Mouse (Mus musculus): ENCODE results near the gene Nbea.

Nbea gene

DNA sequence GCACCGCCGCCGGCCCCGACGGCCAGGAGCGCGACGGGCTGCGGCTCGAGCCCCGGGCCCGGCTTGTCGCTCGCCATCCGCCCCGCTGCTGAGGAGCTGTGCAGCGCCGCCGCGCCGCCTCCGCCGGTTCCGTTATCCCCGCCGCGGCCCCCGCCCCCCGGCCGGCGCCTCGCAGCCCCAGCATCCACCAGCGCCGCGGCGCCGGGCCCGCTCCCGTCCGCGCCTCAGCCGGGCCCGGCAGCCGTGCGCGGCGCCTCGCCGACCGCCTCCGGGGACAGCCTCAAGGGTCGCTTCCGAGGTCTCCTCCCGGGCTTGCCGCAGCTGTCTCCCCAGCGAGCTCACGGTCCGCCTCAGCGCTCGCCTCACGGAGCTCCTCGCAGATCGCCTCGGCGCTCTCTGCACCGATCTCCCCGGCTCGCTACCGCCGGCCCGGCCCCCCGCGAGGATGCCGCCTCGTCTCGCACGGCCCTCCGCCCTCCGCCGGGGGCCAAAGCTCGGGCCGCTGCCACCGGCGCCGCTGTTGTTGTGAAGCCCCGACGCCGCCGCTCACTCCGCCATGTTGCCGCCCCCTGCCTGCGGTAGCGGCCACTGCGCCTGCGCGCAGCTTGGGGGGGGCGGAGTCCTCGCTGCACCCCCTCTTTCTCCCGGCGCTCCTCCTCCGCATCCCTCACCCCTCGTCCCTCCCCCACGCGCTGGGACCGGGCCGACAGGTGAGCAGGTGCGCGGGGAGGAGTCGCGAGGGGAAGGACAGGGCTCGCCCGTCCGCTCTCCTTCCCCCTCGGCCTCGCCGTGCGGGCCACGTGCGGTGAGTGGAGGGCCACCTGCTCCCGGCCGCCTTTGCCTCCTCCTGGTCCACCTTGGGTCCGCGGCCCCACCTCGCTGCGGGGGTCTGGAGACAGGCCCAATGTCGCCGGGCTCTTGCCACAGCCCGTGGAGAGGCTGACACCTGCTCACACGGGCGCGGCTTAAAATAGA is at the start of gene Nbea:
Gene Nbea, minus strand, starts transcription at position 543 of the 975 bp plus-strand sequence.
- peak; percentile 82 for DNase-seq (ENCODE audit: low spot score)

DNA sequence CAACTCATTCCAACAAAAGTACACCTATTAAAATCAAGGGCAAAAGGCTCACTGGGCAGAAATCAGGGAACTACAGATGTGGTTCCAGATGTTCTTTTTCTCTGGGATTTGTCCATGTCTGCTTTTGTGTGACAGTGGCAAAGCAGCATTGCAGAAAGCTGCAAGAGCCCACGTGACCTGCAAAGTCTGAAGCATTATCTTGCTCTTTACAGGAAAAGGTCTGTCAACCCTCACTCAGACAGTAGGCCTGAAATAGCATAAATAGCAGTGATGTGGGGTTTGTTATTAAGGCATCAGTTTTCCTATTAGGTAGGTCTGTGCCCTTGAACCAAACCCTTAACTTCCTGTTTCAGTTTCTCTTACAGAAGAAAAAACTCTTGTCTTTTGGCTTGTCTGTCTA is 45.8 kb upstream of the Nbea start:
- DNase-seq (ENCODE audit: low spot score), result no peak

DNA sequence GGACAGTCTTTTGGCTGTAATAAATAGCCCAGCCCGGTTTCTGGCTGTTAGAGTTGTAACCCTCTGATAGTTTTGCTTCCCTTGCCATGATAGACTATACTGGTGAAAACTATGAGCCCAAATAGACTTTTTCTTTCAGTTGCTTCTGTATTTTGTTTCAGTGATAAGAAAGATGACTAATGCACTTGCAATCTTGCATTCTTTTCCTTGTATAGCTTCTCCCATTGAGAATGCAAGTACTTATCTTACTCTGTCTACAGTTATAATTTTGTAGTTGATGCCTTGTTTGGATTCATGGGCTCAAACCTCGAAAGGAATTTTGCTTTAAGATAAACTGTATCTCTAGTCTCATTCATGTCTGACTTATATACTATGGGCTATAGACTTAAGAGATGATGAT is 32.5 kb upstream of the Nbea start:
- DNase-seq (ENCODE audit: low spot score), result no peak

DNA sequence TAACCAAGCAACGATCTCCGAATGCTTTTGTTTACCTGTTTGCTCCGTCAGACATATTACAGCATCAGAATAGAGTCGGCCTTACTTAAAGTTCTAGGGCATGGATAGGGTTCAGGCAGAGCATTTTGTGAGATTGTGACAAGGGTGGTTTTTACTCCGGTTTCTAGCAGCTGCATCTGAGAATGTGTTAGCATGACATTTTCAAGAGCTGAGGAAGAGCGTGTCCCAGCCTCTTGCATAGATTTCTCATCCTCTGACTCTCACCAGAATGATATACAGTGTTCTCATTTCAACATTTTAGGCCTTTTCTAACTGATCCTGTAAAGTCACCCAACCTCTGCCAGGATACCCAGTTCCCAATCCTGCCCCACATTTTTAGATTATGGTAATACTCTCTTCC is 20.5 kb upstream of the Nbea start:
- DNase-seq (ENCODE audit: low spot score), result no peak

DNA sequence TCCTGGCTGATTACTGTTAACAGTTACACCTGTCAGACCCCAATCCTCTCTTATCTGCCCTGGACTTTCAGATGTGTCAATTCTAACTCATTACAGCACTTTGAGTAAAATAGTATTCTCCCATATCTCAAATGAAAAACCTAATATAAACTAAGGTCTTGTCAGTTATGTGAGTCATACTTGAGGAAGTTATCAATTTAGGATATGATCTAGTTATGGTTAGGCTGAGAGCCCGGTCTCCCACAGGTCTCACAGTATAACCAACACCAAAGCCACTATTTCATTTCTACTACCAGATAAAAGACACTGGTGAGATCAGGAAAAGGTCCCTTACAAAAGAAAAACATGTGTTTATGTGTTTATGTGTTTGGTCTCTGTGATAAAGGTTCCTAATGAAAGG is 4.7 kb upstream of the Nbea start:
- DNase-seq (ENCODE audit: low spot score), result no peak

DNA sequence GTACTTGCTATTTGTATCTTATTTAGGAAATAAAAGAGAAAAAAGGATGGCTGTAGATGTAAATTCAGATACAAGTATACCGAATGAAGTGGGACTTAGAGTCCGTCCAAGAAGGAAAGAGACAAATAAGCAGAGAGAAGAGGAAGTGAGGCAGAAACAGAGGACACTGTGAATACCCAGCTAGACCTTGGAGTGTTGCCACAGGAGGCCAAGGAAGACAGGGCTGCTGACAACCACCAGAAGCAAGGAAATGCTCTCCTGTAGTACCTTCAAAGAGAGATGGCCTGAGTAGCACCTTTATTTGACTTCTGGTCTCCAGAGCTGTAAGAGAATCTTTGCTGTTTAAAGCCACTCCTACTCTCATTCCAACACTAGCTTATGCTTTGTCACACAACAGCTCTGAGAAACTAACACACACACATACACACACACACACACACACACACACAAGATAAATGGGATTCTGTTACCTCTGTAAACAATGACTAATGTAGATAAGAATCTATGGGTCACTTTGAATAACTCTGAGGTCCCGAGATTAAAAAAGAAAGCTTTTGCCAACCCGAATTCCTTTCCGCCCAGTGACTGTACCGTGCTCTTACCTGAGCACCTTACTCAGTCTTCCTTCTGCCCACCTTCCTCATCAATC is 3.8 kb upstream of the Nbea start:
- DNase-seq (ENCODE audit: low spot score), result no peak

DNA sequence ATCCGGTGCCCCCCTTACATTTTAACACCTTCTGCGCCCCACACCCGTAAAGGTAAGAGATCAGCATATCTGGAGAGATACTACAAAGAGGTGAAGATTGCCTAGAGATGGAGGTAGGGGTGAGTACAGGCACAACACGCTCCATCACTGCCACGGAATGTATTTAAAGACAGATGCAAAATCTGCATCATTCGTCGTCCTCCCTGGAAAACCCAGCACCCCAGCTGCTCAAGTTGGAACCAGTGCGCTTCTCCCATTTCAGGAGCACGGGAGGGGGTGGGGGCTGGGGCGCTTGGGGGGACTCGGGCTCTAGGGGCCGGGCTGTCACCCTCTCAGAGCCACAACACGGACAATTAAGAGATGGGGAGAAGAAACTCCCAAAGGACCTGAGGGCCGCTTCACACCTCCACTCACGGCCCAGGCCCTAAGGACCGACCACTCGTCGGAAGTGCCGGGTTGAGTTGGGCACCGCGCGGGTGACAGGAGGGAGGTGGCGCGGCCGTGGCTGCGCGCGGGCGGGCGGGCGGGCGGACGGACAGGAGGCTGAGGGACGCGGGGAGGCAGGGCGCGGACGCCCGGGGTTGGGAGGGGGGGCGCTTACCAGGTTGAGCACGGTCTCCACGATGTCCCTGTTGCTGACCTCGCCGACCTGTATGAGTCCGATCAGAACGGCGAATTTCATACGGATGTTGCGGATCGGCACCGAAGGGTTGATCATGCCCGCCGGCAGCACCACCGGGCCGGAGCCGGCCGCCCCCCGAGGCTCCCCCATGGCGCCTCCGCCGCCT is 936 bp downstream of the Nbea start:
- DNase-seq (ENCODE audit: low spot score), result no peak

DNA sequence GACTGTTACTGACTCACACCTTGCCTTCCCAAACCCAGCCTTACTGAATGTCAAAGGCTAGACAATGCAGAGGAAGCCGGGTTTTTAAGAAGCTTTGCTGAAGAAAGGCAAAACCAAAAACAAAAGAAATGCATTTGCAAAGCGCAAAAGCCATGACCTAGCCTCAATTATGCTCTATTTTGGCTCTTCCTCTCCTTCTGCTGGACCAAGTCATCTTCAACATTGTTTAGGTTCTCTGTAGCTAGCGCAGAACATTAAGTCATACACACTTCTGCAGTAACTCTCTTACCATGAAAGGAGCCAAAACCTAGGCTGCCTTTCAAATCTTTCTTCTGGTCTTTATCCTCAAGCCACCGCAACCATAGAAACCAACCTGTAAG is 1.5 kb downstream of the Nbea start:
- no peak for DNase-seq (ENCODE audit: low spot score)

DNA sequence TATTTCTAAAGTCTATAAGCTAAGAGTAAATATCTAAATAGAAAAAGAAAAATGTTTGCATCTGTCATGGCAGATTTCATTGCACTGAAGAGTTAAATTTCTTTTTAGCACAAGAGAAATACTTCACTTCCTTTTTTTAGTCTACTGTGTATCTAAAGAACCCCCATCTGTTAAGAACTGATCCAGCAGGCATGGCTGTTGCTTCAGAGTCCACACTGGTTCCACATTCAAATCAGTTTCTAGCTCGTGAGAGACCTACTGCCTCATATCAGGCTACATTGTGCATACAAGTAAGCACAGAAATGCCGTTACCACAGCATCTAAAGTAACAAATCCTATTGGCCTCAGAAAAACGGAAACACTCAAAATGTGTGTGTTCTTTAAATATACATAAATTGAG is 2.5 kb downstream of the Nbea start:
- DNase-seq (ENCODE audit: low spot score), result no peak

DNA sequence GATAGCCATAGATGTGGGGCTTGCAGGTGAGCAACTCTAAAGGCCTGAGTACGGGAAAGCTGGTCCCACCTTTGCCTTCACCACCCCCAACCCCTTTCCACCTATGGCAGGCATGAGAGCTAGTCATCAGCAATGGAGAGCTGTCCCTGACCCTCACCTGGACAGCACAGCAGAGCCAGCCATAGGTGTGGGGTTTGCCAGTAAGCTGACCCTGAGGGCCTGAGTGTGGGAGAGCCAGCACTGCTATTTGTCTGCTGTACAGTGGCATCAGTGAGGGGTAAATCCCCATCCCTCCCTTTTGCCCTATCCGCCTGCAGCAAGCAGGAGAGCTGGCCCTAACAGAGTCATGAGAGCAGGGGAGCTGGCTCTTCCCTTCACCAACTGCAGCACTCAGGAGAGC is 25.6 kb downstream of the Nbea start:
- DNase-seq (ENCODE audit: low spot score), result no peak

DNA sequence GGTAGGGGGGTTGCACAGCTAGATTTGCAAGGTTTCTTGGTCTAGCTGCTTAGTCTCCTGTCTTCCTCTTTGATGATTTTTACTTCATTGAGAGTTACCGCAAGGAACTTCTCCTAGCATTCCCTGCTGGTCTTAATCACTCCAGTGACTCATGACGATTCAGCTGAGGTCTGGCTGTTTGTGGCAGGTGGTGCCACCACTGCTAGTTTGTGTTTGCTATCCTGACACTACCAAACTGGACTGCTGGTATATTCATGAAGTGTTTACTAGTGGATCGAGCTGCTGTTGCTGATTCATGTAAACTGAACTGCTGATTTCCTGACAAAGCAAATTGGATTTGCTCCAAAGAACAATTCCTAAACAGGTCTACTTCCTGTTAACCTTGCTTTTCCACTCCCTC is 56.8 kb downstream of the Nbea start:
- no peak for DNase-seq (ENCODE audit: low spot score)

DNA sequence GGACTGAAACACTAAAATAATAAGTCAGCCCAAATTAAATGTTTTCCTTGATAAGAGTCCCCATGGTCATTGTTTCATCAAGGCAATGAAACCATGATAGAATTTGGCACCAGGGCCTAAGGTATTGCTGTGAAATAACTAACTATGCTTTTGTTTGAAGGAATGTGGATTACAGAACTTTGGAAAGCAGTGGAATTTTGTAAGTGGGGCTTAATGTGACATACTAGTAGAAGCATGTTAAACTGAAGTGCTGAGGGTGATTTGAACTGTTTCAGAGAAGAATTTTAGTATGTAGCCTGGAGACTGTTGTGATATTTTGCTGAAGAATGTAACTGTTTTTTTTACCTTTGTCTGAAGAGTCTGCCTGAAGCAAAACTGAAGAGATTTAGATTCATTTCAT is 66.9 kb downstream of the Nbea start:
- no peak for DNase-seq (ENCODE audit: low spot score)

DNA sequence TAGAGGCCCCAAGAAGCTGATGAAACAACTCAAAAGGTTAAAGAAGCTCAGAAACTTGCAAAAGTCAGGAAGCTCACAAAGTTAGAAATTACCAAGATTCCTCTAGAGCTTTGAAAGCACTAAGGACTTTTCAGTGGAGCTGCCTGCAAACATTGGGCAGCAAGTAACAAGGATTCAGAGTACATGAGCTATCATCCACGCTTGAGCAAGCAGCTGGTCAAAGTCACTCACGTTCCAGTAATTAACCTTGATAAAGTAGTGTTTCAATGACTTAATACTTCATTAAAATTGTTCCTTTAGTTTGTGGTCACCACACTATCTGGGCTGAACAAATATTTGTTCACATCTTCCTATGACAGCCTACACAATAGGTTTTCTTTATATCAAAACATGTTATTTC is 75.4 kb downstream of the Nbea start:
- DNase-seq (ENCODE audit: low spot score), result no peak

DNA sequence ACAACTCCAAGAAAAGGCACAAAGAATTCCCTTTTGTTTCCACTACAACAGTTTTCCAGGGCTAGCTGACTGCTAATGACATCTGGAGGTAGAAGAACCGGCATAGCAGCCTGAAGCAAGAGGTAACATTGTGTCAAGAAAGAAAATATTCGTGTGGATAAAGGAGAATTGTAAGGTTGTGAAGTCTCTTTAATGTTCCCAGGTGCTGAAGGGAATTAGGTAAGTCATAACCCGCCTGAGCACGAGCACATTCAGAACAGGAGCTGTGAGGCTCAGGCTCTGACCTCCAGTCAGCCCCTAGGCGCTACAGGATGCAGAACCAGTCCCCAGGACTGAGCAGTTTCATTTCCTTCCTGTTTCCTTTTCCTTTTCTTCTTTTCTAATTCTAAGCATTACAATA is 86.4 kb downstream of the Nbea start:
- DNase-seq (ENCODE audit: low spot score), result no peak

DNA sequence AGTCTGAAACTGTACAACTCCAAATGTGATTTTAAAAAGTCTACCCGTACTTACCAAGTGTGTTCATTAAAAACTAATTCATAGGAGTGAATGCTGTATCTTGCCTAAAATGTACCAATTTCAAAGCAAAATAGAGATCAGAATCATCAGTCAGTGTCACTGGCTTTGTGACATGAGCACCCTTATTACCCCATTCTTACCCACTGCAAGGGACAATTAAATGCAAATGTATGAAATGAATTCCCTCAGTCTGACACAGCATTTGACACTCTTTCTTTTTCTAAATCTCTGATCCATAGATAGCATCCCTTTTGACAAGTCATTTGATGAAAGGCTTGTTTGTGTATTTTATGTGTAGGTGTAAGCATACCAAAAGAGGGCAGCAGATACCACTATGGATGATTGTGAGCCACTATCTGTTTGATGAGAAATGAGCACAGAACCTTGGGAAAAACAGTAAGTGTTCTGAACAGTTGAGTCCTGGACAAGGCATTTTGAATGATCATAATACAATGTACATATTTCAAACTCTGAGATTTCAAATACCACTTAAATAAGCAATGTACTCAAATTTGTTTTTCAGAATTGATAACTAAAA is 104.4 kb downstream of the Nbea start:
- no peak for DNase-seq (ENCODE audit: low spot score)

DNA sequence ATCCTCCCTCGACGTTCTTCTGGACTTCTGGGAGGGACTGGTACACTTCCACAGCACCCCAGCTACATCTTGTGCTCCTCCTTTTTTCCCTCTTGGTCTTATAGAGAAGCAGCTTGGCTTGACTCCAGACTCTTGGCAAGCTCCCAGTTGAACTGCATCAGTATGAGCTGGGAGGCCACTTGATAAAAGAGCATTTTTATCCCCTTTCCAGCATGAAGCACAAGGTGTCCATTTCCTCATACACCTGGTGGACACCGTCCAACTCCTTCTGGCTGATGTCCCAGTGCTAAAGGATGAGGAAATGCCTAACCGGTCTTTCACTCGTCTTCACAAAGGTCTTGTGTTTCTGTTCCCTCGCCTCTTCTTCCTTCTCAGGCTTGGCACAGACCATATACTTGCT is 115.7 kb downstream of the Nbea start:
- peak; percentile 41 for DNase-seq (ENCODE audit: low spot score)

DNA sequence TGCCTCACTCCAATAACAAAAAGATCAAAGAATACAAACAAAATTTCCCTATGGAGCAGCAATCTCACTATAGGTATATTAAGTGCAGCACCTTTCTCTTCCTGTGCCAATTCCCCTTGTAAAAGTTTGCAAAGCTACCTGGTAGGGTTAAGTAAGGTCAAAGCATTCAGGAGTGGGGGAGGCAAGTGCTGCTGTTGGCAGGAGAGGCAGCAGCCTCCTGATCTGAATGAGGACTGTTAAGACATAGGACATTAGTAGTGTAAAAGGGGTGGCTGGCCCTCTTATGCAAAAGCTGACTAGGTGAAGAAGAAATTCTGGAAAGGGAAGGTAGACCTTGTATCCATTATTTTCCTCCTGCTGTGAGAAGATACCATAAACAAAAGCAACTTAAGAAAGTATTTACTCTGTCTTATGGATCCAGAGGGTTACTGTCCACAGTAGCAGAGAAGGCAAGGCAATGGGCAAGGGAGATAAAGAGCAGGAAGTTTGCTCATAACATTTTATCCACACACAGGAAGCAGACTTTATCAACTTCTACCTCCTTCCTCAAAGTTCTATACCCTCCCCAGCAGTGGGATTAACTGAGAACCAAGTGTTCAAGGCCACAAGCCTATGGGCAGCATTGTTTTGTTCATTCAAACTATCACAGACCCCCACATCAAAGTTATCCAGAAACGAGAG is 117.0 kb downstream of the Nbea start:
- DNase-seq (ENCODE audit: low spot score), result no peak

DNA sequence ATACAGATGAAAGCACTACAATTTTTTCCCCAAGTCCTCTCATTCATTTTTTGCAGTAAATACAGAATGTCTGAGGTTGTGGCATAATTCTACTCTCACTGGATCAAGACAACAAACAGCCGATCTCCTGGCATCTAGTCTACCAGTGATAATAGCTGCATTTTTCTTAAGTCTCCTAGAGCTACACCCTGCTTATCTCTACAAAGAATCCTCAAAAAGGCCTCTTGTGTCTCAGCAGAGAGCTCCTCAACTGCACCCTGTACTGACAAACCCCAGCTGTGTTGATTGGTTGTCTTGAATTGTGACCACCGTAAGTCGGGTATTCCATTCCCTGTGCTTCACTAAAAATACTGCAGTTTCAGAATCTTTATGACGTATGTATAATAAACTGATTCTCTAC is 118.3 kb downstream of the Nbea start:
- no peak for DNase-seq (ENCODE audit: low spot score)

DNA sequence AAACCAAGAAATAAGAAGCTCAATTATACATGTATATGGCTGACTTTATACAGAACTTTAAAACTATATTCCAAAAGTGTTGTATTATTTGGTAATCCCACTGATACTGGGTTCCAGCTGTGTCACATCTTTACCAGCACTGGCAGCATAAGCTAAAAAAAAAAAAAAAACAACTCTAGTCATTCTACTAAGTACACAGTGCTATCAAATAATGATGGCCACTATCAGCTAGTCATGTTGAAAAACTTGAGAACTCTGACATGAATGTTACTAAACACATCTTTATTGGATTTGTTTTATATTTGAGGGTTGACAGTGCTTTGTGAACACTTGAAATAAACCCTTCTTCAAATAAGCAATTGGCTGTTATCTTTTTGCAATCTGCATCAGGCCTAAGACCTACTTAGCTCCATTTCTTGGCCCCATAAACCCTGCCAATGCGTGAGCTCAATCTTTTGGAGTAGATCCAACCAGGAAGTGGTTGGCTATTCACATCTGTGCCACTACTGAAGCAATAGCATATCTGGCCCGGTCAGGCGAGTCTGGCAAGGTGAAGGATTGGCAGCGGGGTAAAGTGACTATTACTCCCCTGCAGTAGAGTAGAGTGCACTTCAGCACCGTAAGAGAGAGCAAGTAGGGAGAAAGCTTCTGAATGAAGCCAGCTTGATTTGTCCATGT is 137.7 kb downstream of the Nbea start:
- DNase-seq (ENCODE audit: low spot score), result peak; percentile 2

DNA sequence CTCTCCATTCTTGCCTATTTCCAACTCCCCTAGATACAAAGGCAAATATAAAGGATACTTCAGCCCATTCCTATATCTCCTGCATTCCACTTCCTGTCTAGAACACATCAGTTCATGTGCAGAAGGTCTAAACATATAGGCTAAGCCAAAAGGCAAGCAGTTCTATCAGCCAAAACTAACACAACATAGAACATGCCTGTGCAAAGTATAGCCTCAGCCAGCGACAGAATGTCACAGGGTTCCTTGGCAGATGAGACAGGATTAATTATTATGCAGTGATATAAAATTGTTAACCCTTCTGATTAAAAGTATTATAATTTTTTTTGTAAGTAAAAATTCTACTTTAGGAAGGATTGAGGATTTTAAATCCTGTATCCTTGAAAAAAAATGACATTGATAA is 140.4 kb downstream of the Nbea start:
- DNase-seq (ENCODE audit: low spot score), result no peak

DNA sequence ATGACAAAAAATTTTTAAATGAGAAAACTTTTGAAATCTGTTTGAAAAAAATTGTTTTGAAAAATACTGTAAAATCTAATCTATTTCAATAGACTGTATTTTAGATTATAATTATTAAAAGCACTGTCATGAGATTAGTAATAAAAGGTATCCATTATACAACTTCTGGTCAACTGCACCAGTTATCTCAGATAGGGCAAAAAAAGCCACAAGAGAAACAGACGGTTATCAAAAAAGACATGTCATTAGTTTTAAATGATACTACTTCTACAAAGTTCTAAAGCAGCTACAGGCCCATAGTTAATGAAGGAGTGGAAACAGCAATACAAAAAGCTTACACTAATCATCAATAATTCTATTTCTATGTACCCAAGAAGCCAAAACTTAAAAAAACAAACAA is 144.0 kb downstream of the Nbea start:
- no peak for DNase-seq (ENCODE audit: low spot score)

All from ovary, postnatal 14 days (tissue).